Mouse (Mus musculus) right cerebral cortex, postnatal 14 days (tissue): Measurements from ENCODE around the gene Cdk5r2.

Source experiments
- DNase-seq: peaks from one replicate; pipeline ENCODE4 v3.0.0; 2022

The Cdk5r2 gene

DNA sequence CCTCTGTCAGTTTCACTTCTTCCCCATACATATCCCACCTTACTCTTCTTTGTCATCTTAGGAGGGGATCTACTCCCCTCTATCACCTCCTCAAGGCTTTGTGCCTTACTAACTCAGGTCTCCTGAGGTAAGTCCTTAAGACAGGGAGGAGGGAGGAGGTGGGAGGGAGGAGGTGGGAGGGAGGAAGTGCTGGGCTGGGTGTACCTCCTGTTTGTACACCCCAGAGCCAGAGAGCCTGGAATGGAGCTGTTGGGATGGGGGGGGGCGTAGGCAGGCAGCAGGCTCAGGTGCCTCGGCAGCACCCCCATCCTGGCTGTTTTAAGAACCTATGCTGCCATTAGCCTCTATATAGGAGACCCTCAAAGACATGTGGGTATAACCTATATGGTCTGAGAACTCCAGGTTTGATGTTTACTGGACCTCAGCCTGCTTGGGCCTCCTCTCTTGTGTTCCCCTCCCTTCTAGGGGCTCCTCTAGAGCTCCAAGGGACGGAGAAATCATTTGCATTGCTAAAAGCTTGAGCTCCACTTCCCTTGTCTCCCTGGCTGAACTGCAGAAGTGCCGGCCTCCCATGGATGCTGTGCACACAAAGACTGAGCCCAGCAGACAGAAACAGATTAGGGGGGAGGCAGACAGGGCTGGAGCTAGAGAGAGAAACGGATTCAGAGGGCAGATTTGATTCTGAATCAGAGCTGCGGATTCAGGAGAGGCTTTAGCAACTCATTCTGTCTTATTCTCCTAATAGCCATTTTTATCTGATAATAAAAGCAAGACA, 3.5 kb upstream of the Cdk5r2 start:
- no peak for DNase-seq

DNA sequence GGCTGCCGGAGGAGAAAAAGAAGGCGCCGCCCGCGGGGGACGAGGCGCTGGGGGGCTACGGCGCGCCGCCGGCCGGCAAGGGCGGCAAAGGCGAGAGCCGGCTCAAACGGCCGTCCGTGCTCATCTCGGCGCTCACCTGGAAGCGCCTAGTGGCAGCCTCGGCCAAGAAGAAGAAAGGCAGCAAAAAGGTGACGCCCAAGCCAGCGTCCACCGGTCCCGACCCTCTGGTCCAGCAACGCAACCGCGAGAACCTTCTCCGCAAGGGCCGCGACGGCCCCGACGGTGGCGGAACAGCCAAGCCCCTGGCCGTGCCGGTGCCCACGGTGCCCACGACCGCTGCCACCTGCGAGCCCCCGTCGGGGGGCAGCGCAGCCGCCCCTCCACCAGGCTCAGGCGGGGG, 422 bp downstream of the Cdk5r2 start:
- no peak for DNase-seq

DNA sequence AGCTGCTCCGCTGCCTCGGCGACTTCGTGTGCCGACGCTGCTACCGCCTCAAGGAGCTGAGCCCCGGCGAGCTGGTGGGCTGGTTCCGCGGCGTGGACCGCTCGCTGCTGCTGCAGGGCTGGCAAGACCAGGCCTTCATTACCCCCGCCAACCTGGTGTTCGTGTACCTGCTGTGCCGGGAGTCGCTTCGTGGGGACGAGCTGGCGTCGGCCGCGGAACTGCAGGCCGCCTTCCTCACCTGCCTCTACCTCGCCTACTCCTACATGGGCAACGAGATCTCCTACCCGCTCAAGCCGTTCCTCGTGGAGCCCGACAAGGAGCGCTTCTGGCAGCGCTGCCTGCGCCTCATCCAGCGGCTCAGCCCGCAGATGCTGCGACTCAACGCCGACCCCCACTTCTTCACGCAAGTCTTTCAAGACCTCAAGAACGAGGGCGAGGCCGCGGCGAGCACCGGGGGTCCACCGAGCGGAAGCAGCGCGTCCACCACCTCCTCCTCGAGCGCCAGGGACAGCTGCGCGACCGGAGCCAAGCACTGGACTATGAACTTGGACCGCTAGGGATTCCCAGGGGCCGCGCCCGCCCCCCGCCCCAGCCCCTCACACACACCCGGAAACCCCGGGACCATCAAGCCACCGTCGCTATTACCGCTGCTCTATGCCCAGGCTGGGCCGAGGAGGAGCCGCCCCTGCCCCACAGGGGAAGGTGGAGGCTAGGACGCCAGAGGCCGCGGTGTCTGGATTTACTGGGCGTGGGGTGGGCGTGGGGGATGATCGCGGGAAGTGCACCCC, 1.1 kb downstream of the Cdk5r2 start:
- DNase-seq = peak; percentile 40

DNA sequence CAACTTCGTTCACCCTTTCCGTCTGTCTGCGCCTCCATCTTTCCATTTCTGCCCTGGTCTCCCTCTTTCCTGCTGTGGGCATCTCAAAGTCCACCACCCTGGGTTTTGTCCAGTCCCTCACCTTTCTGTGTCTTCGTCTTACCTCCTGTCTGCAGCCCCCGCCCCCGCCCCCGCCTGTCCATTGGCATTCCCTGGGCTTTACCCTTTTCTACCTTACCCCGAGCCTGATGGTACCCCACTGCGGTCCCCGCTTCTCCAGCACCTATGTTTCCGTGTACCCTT, 1.6 kb downstream of the Cdk5r2 start:
- no peak for DNase-seq

DNA sequence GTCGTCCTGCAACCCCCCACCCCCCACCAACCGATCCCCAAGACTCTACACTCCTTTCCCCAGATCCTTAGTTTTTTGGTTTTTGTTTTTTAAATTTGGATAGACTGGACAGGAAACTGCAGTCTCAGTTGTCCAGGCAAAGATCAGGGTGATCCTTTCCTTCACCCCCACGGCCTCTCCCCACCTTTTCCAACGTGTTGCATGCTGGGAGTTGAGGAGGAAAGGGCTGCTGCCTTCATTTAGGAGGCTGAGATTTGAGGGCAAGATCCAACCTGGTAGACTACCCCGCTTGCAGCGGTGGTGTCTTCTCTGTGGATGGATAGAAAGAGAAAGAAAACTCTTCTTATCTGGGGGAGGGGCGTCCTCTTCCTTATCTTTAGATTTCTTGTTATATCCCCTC, 2.1 kb downstream of the Cdk5r2 start:
- DNase-seq = no peak

DNA sequence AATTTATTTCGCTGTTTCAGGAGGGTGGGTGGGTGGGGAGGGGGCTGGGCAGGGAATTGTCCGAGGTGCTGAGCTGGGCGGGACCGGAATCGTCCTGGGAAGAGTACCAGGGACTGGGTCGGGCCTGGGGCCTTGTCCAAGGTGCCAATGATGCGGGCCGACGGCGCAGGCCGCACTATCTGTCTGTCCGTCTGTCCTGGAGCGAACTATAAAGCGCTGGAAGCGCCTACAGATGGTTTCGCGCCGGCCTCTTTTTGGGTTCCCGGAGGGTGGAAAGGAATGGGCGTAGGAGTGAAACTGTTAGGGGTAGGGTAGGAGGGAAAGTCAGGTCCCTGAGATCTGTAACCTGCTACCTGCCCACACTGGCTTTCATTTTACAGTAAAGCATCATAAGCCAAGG, 2.5 kb downstream of the Cdk5r2 start:
- DNase-seq = peak; percentile 28

DNA sequence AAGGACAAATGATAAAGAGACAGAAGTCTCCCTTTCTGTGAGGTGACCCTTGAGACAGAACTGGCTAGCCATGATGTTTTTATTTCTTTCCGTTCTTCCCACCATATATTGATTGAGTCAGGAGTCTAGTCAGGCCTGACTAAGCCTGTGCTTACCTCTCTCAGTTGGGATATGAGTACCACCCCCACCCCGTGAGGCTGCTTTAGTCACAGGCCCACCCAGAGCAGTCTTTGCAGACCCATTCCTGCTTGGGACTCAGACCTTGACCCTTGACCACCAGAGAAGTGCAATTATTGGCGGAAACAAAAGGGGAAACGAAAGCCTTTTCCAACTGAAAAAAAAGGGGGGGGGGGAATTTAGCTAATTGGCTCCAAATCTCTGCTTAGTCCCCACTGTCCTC, 2.9 kb downstream of the Cdk5r2 start:
- no peak for DNase-seq

DNA sequence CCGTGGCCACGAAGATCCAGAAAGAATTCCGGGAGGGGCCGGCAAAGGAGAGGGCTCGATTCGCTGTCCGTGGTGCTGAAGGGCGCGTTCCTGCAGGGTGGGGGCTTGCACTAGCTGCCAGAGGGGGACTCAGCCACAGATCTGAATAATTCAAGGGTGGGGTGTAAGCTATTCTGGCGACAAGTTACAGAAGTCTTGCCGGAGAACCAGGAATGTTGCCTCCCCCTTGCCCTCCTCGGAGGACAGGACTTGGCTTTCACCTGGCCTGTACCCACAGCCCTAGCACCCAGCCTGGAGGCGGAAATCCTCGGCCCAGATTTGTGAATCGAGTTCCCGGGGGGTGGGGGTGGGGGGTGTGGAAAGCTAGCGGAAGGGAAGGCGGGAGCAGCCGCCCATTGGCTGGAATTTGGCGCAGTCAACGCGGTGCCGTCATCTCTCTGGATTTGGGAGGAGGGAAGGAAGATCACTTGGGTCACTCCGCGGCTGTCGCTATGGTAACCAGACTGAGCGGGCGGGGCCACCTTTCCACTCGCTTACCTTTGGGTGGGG, 3.5 kb downstream of the Cdk5r2 start:
- DNase-seq = peak; percentile 90

DNA sequence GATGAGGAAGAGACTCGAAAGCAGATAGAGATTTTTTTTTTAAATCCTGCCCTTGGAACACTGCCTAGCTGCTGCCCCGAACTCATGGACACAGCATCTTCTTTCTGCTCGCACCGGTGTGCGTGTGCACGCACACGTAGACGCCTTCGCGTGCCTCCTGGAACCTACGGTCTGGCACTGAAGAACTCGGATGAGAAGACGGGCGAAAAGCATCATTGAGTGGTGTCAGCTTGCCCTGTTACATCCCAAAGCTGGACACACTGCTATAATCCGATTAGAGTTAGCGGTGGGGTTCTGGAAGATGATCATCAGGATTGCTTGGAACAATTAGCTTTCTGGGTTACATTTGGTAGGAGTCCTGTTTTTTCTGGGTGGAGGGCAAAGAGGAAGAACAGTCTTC, 4.1 kb downstream of the Cdk5r2 start:
- peak; percentile 15 for DNase-seq

DNA sequence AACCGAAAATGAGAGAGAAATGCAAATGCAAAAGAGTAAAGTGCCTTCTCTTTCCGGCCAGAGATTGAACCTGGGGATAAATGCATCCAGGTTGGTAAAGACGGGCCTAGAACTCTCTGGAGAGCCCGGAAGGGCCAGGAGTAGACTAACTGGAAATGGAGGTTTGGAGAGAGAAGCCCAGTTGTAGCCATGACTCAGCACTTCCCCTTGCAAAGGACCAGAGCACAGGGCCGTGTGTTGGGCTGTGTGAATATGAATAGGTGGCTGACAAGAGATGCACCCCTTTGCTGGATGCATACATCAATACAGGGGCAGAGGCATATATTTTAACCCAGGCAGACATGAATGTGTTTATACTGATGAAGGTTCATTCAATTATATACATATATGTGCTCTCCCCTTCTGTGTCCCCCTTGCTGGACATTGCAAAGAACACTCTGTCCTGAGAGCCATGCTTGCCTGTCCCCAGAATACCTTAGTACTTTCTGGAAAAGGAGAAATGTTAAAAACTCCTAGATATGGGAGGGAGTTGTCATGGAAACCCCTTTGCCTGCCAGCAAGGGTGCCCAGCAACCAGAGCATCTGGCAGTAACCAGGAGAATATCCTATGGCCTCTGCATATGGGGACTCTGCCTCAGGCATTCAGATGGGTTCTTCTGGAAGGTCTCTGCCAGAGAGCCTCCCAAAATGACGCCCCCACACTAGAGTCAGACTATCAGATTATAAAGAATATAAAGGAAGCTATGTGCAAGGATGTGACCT, 4.7 kb downstream of the Cdk5r2 start:
- peak; percentile 38 for DNase-seq

DNA sequence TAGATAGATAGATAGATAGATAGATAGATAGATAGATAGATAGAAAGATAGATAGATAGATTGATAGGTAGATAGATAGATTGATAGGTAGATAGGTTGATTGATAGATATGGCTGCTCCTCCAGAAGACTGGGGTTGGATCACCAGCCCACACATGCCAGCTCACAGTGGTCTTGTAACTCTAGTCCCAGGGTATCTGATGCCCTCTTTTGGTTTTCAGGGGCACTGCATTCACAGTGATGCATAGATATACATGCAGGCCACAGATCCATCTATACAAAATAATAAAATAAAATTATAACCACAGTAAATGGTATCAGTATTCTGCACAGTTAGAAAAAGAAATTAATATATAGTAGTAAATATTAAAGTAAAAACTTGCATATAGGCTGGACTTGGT, 7.0 kb downstream of the Cdk5r2 start:
- DNase-seq = no peak

DNA sequence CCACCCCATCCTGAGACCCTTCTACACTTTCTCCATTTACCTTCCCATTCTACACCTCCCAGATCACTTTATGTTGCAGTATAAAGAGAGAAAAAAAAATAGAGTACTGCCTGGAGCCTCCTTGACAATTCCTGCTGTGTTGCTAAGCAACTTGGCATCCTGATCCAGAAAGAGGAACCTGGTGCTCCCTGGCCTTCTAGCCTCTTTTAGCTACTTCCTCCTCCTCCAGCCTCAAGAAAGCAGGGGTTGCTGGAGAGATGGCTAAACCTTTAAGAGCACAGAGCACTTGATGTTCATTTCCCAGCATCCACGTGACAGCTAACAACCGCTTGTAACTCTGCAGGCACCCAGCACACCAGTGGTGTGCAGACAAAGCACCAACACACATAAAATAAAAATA, 17.5 kb downstream of the Cdk5r2 start:
- DNase-seq = no peak

DNA sequence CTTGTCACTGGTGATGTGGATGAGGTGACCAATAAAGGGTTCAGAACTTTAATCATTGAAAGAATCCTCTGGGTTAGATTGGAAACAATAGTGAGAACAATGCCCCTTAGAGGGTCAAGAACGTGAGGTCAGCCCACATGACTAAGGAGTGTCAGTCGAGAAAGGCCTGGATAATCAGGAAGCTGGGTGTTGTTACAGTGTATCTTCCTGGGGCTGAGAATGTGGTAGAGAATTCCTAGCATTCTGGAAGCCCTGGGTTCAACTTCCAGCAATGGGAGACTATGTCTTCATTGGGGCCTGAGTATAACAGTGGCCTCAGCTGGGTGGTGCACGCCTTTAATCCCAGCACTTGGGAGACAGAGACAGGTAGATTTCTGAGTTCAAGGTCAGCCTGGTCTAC, 22.5 kb downstream of the Cdk5r2 start:
- no peak for DNase-seq

DNA sequence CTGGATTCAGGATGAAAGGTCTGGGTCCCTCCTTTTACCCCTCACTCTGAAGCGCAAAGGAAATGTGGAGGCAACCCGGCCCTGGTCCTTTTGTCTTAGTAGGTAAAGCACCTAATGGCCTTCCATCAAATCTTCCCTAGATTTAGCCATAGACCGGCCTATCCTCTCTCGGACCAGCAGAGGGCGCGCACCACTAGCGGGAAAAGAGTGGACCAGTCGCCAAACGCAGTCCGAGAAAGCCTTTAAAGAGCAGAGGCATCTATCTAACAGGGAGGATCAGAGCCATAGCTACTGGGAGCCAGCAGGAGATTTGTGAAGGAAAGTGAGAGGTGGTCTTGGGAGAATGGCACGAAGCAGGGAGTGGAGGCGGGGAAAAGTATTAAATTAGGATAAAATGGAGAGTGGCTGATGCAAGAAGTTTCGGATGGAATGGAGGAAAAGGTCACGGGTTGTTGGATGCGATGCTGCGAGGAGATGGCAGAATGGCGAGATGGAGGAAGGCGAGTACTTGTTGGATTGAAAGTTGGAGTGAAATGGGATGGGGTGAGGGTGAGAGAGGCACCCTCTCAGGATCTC, 26.1 kb downstream of the Cdk5r2 start:
- peak; percentile 80 for DNase-seq

DNA sequence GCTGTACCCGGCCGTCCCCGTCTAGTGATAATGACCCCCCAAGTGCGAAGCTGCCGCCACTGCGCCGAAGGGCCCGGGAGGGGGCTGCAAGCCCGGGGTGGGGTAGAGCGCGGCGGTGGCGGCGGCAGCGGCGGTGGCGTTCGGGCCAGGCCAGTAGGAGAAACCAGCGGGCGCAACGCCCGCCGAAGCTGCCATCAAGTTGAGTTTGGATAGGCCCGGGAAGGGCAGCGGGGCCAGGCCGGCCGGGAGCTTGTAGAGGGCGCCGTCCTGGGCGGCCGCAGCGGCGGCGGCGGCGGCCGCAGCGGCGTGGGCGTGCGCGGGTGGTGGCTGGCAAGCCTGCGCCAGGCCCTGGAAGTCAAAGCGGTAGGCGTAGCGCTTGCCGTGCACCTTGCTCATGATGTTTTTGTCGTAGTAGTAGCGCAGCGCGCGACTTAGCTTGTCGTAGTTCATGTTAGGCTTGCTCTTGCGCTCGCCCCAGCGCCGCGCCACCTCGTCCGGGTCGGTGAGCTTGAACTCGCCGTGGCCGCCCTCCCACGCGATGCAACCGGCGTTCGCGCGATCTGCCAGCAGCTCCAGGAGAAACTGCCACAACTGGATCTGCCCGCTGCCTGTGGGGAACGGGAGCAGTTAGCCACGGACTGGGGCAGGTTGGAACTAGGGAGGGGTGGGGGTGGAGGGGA, 27.5 kb downstream of the Cdk5r2 start:
- DNase-seq = no peak

DNA sequence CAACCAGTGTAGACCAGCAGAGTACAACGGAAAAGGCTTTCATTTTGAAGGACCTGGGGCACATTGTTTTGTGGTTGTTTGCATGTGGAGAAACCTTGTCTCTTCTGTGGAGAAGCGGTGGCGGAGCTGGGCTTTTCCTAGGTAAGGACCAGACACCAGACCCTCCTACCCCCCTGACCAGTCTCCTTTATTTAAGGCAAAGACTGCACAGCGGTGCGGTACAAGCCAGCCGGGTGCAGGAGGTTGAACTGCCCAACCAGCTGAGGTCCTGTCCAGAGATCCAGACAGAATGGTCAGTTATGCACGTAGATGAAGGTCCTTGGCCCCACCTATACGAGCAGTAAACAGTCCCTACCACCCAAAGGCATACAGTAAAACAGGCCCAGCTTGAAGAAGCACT, 28.1 kb downstream of the Cdk5r2 start:
- DNase-seq = no peak

DNA sequence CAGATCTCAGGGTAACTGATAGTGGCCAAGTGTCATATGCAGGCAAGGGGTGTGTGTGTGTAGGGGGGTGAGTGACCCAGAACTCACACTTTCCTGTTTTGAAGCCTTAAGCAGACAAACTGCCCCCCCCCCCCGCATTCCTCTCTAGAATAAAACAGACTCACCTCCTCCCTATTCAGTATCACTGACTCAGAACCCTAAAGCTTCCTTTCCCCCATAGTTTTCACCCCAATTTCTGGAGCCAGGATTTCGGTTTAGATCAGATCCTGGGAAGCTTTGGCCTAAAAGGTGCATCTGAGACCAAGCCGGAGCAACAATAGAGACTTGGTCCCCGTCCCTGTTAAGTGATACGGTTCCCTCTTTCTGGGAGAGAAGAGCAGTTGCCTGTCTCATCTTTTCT, 28.7 kb downstream of the Cdk5r2 start:
- no peak for DNase-seq

DNA sequence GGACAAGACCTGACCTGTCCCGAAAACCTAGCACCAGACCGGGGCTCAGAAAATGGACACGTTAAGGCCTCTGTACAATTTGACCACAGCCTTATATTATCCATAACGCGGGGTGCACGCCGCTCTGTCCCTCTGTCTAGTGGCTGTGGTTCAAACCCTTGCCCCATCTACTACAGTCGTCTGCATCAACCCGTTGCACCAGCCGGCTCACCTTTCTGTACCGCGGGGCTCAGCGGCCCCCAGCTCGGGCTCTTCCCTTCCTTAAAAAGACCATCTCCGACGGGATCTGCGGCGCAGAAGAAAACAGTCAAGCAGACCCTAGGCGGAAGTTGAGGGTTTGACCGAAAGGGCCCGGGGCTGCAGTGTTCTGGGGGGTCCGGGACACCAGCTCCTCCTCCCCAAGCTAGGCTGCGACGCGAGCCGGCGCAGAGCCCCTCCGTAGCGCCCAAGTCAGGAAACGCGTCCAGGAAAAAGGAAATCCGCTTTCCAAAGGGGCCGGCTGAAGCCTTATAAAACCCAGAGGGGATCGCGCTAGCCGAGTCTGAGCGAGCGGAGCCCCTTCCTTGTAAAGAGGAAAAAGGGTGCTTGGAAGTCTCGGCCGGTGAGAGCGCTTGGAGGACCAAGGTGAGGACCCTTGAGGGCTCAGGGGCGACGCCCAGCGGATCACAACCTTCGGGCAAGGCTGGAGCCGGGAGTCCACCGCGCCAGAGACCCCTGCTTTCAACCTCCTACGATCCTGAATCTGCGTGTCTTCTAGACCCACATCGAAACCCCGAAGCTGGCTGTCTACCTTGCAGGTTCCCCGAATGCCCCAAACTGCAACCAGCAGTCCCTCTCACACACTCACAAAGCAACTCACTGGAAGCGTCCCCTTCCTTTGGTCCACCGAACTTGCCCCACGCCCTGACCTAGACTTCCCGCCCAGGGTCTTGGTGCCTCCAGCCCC, 29.7 kb downstream of the Cdk5r2 start:
- DNase-seq = no peak

DNA sequence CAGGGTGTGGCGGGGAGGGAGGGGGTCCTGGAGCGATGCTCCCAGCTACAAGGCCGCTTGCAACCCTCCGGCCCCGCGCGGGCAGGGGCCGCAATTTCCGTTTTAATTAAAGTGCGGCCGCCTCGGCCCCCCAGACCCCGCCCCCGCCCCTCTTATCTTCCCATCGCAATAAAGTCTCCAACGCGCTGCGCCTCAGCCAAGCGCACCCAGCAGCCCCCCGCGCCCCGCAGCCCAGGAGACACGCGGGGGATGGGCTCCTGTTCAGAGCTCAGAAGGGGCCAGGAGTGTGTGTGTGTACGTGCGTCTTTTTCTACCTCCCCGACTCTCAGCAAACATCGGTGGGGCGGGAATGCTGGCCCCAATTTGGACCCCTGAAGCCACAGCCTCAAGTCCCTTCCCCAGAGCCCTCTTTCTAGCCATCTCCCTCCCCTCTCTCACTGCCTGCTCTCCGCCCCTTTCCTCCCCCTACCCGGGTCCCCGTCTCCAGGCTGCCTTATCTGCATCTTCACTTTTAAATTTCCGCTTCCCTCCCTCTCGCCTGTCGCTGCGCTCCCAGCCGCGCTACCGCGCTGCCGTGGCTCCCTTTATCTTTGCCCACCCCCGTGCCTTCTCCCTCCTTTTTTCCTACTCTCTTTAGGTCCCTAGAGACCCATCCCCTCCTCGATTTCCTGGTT, 30.8 kb downstream of the Cdk5r2 start, which contains the start of gene Fev:
Fev (minus strand) TSS at position 51 of the 674 bp plus-strand sequence.
- DNase-seq = no peak

DNA sequence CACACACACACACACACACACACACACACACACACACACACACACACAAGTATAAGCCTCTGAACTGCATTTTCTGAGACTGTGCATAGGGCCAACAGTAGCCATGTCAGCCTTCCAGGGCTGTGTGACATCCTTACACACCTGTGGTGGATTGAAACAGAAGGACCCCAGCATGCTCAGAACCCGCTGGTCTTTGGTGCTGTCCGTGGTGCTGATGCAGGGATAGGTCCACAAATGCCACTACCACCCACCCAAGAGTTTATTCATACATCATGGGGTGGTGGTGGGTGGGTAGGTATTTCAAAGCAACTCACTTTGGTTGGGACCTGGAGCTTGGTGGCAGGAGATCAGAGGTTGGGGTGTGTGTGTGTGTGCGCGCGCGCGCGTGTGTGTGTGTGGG, 36.8 kb downstream of the Cdk5r2 start:
- DNase-seq = no peak
